Mouse (Mus musculus): Measurements from ENCODE around the gene Gm20696.

Gm20696 gene

GRCm38 (mm10) chr6:99546416-99546815 lies 120.2 kb downstream of the Gm20696 start:
- no peak for DNase-seq

- no peak for DNase-seq
These were observed 121.2 kb downstream of the Gm20696 start for GRCm38 (mm10) chr6:99545437-99545836.

- peak; percentile 10 for DNase-seq
These were observed 125.5 kb downstream of the Gm20696 start for GRCm38 (mm10) chr6:99541105-99541504.

GRCm38 (mm10) chr6:99540653-99541052 lies 125.9 kb downstream of the Gm20696 start:
- DNase-seq = peak; percentile 42

GRCm38 (mm10) chr6:99540146-99540545 lies 126.5 kb downstream of the Gm20696 start:
- peak; percentile 66 for DNase-seq

GRCm38 (mm10) chr6:99538194-99538941 lies 128.2 kb downstream of the Gm20696 start:
- peak; percentile 76 for DNase-seq

GRCm38 (mm10) chr6:99534211-99534745 lies 132.3 kb downstream of the Gm20696 start:
- peak; percentile 62 for DNase-seq

- peak; percentile 83 for DNase-seq
These were observed 134.1 kb downstream of the Gm20696 start for GRCm38 (mm10) chr6:99532458-99532857.

GRCm38 (mm10) chr6:99528972-99529371 lies 137.6 kb downstream of the Gm20696 start:
- peak; percentile 73 for DNase-seq

- DNase-seq = peak; percentile 66
These were observed 139.0 kb downstream of the Gm20696 start for GRCm38 (mm10) chr6:99527457-99528105.

GRCm38 (mm10) chr6:99525351-99525750 lies 141.2 kb downstream of the Gm20696 start:
- DNase-seq = peak; percentile 81

- peak; percentile 82 for DNase-seq
These were observed 142.8 kb downstream of the Gm20696 start for GRCm38 (mm10) chr6:99523679-99524370.

GRCm38 (mm10) chr6:99523109-99523632 lies 143.4 kb downstream of the Gm20696 start:
- peak; percentile 99 for DNase-seq

GRCm38 (mm10) chr6:99522359-99523108 lies 144.1 kb downstream of the Gm20696 start, which contains the start of gene Foxp1:
Gene Foxp1 (minus strand): TSS chr6:99522721.
- DNase-seq = peak; percentile 99

- peak; percentile 95 for DNase-seq
These were observed 144.8 kb downstream of the Gm20696 start for GRCm38 (mm10) chr6:99521641-99522358.

- DNase-seq = peak; percentile 98
These were observed 145.5 kb downstream of the Gm20696 start for GRCm38 (mm10) chr6:99521038-99521640.

- no peak for DNase-seq
These were observed 145.9 kb downstream of the Gm20696 start for GRCm38 (mm10) chr6:99520676-99521037.

GRCm38 (mm10) chr6:99519806-99520675 lies 146.6 kb downstream of the Gm20696 start:
- DNase-seq = peak; percentile 95

GRCm38 (mm10) chr6:99519052-99519451 lies 147.5 kb downstream of the Gm20696 start:
- no peak for DNase-seq

- no peak for DNase-seq
These were observed 150.9 kb downstream of the Gm20696 start for GRCm38 (mm10) chr6:99515667-99516199.

All from heart, adult 11 months (tissue).